Mouse (Mus musculus): ENCODE results near the gene Mageb3. TPM values are rescaled to one million over a fixed set of nuclear protein-coding genes. Genes with fewer than 3 reads are reported as not detected.

The Mageb3 gene
- polyA plus RNA-seq, 1 experiment from 2014 or later, result 0.09 TPM

- H3K4me1 ChIP-seq (ENCODE audit: control insufficient read depth, insufficient read depth, low read length), result no peaks in the 10 kb centered on the region
- no peak overlapping the region for H3K4me3 ChIP-seq (ENCODE audit: low read depth, low read length)
- H3K36me3 ChIP-seq (ENCODE audit: control insufficient read depth, insufficient read depth, low read length), result no peaks in the 10 kb centered on the region
- no peaks in the 10 kb centered on the region for H3K27me3 ChIP-seq (ENCODE audit: control insufficient read depth, insufficient read depth, low read length)
- no peak overlapping the region for H3K4me2 ChIP-seq
- no peak for ATAC-seq (replicated peaks; ENCODE audit: insufficient number of reproducible peaks, low FRiP score, low TSS enrichment)
- H3K9me3 ChIP-seq (replicated peaks; ENCODE audit: control insufficient read depth, low read length), result no peaks in the 10 kb centered on the region
- H3K9ac ChIP-seq (ENCODE audit: low read depth, low read length), result no peak overlapping the region
- H3K27ac ChIP-seq (ENCODE audit: low read depth, low read length), result no peak overlapping the region
- WGBS (ENCODE audit: insufficient replicate concordance), result 86% methylated on average over 5 of the region's 5 CpGs
Observed at GRCm38 (mm10) chr2:121916047-121916970, 39.6 kb downstream of the Mageb3 start.

GRCm38 (mm10) chr2:121909975-121910374 is 45.9 kb downstream of the Mageb3 start:
- Histone ChIP-seq H3K36me3 (ENCODE audit: control insufficient read depth, insufficient read depth, low read length) (no peaks in the 10 kb centered on the region), H3K9ac (ENCODE audit: low read depth, low read length) (no peak overlapping the region), H3K9me3 (replicated peaks; ENCODE audit: control insufficient read depth, low read length) (no peaks in the 10 kb centered on the region), H3K4me3 (ENCODE audit: low read depth, low read length) (no peak overlapping the region), H3K4me2 (no peak overlapping the region), H3K27me3 (ENCODE audit: control insufficient read depth, insufficient read depth, low read length) (no peaks in the 10 kb centered on the region), H3K4me1 (ENCODE audit: control insufficient read depth, insufficient read depth, low read length) (no peaks in the 10 kb centered on the region), H3K27ac (ENCODE audit: low read depth, low read length) (no peak overlapping the region)
- ATAC-seq (replicated peaks; ENCODE audit: insufficient number of reproducible peaks, low FRiP score, low TSS enrichment), result no peak
- WGBS (ENCODE audit: insufficient replicate concordance), result 87% methylated on average over 3 of the region's 3 CpGs

Other genes with a start within 250 kb of the Mageb3 start
- 24.2 and 29.5 TPM in 2 replicates for gene Frmd5, start 149.0 kb downstream of the Mageb3 start, polyA plus RNA-seq (2014; fragmentation: Nextera tagmentation; extraction: Ambion mirVana)
- 18.0 and 19.0 TPM in 2 replicates for gene Casc4, start 89.1 kb downstream of the Mageb3 start, polyA plus RNA-seq (2014; fragmentation: Nextera tagmentation; extraction: Ambion mirVana)
- 40.8 and 43.9 TPM in 2 replicates for gene Ctdspl2, start 91 bp downstream of the Mageb3 start, polyA plus RNA-seq (2014; fragmentation: Nextera tagmentation; extraction: Ambion mirVana)
- 13.9 and 15.9 TPM in 2 replicates for gene Eif3j1, start 72.5 kb upstream of the Mageb3 start, polyA plus RNA-seq (2014; fragmentation: Nextera tagmentation; extraction: Ambion mirVana)
- 7.0 and 7.7 TPM in 2 replicates for gene Spg11, start 162.3 kb upstream of the Mageb3 start, polyA plus RNA-seq (2014; fragmentation: Nextera tagmentation; extraction: Ambion mirVana)
- 224 and 240 TPM in 2 replicates for gene B2m, start 191.6 kb upstream of the Mageb3 start, polyA plus RNA-seq (2014; fragmentation: Nextera tagmentation; extraction: Ambion mirVana)
- 0.14 TPM in 1 of 2 replicates, not detected in the other for gene Trim69, start 204.6 kb upstream of the Mageb3 start, polyA plus RNA-seq (2014; fragmentation: Nextera tagmentation; extraction: Ambion mirVana)
- gene Patl2, start 230.1 kb upstream of the Mageb3 start, polyA plus RNA-seq (2014; fragmentation: Nextera tagmentation; extraction: Ambion mirVana), result not detected in 2 replicates
- not detected in 2 replicates for gene Terb2, start 230.2 kb upstream of the Mageb3 start, polyA plus RNA-seq (2014; fragmentation: Nextera tagmentation; extraction: Ambion mirVana)